Mouse (Mus musculus) lung, embryonic 14.5 days (tissue): ENCODE data around the gene 4933407L21Rik. TPM values are rescaled to one million over a fixed set of nuclear protein-coding genes. Genes with fewer than 3 reads are reported as not detected.

Source experiments
- ATAC-seq: fragments of 200-750 bp; cut with Nextera tagmentation; 2 replicates; pipeline ENCODE4 v1.8.0; 2017; ENCODE audit warnings: mild to moderate bottlenecking, moderate TSS enrichment, moderate library complexity; ENCODE audit not compliant: insufficient read depth
- DNase-seq: peaks from one replicate; pipeline ENCODE4 v3.0.0-alpha.2; 2015
- H3K27ac ChIP-seq: fragments of 300-500 bp; sonication (generic); 2 replicates; pipeline ENCODE4 v1.5.1; 2014; ENCODE audit warnings: low read depth, mild to moderate bottlenecking, moderate library complexity
- H3K27me3 ChIP-seq: fragments of 300-500 bp; sonication (generic); 2 replicates; pipeline ENCODE4 v1.6.1; 2014; ENCODE audit warnings: low read length, control low read depth; ENCODE audit not compliant: insufficient read depth
- H3K36me3 ChIP-seq: fragments of 300-500 bp; sonication (generic); 2 replicates; pipeline ENCODE4 v1.6.1; 2014; ENCODE audit warnings: control low read depth; ENCODE audit not compliant: insufficient read depth
- H3K4me1 ChIP-seq: fragments of 300-500 bp; sonication (generic); 2 replicates; pipeline ENCODE4 v1.6.1; 2014; ENCODE audit warnings: antibody characterized with exemption, control low read depth; ENCODE audit not compliant: insufficient read depth
- H3K4me2 ChIP-seq: fragments of 300-500 bp; sonication (generic); 2 replicates; pipeline ENCODE4 v1.6.1; 2014; ENCODE audit warnings: mild to moderate bottlenecking
- H3K4me3 ChIP-seq: fragments of 300-500 bp; sonication (generic); 2 replicates; pipeline ENCODE4 v1.5.1; 2014; ENCODE audit warnings: low read depth, low read length
- H3K9ac ChIP-seq: fragments of 300-500 bp; sonication (generic); 2 replicates; pipeline ENCODE4 v1.6.1; 2014
- H3K9me3 ChIP-seq: fragments of 300-500 bp; sonication (generic); 2 replicates; pipeline ENCODE4 v1.6.1; 2016; ENCODE audit warnings: low read depth, low read length, control low read depth
- CTCF ChIP-seq: IDR thresholded peaks from 2 replicates; pipeline ENCODE4 v1.5.1; 2016; ENCODE audit warnings: antibody characterized with exemption, low read depth
- WGBS: fragments of 180-500 bp; shearing (Covaris S2); extraction: QIAGEN DNeasy Blood & Tissue Kit; methylation state at CpG from one replicate; pipeline ENCODE4 v1.1.7; 2014; 5-methylcytosine and 5-hydroxymethylcytosine counted together
- polyA plus RNA-seq: library from polyadenylated mRNA; unstranded; fragments of >200 nt; fragmentation: Nextera tagmentation; extraction: Ambion mirVana; gene quantifications from 2 replicates; pipeline ENCODE4 v1.2.1, GENCODE M21; 2014

4933407L21Rik gene
- polyA plus RNA-seq = not detected in 2 replicates

- no peaks in the 10 kb centered on the region for H3K9me3 ChIP-seq
- ATAC-seq (peak; percentile 65), DNase-seq (peak; percentile 72)
- WGBS = 50% methylated on average over 4 of the region's 4 CpGs
- H3K4me1 ChIP-seq = no peaks in the 10 kb centered on the region
- H3K9ac ChIP-seq = no peak within 1 kb of the TSS
- no peak within 1 kb of the TSS for H3K4me2 ChIP-seq
- H3K27me3 ChIP-seq = no peaks in the 10 kb centered on the region
- H3K4me3 ChIP-seq = no peak within 1 kb of the TSS
- no peak for TF ChIP-seq CTCF
- H3K27ac ChIP-seq = no peak within 1 kb of the TSS
- no peaks in the 10 kb centered on the region for H3K36me3 ChIP-seq
These were observed at the start of gene 4933407L21Rik for GRCm38 (mm10) chr1:85928057-85928687. Gene 4933407L21Rik, plus strand, starts transcription at chr1:85928483.

- Histone ChIP-seq H3K4me1 (no peaks in the 10 kb centered on the region), H3K36me3 (no peaks in the 10 kb centered on the region), H3K27ac (no peak overlapping the region), H3K4me3 (no peak overlapping the region), H3K9ac (no peak overlapping the region), H3K27me3 (no peaks in the 10 kb centered on the region), H3K9me3 (peaks cover 4% of the 10 kb centered on the region; the same call in 1 of the 2 replicates), H3K4me2 (no peak overlapping the region)
- ATAC-seq (no peak), DNase-seq (no peak)
- WGBS = 91% methylated on average over 12 of the region's 12 CpGs
- no peak for TF ChIP-seq CTCF
These were observed 46.3 kb upstream of the 4933407L21Rik start for GRCm38 (mm10) chr1:85882003-85882402.

GRCm38 (mm10) chr1:85887221-85887620 is 41.1 kb upstream of the 4933407L21Rik start:
- DNase-seq (no peak), ATAC-seq (no peak)
- H3K4me1 ChIP-seq = no peaks in the 10 kb centered on the region
- H3K27ac ChIP-seq = no peak overlapping the region
- H3K27me3 ChIP-seq = no peaks in the 10 kb centered on the region
- H3K4me3 ChIP-seq = no peak overlapping the region
- TF ChIP-seq CTCF = no peak
- H3K9ac ChIP-seq = no peak overlapping the region
- H3K4me2 ChIP-seq = no peak overlapping the region
- 82% methylated on average over 7 of the region's 7 CpGs for WGBS
- H3K9me3 ChIP-seq = no peaks in the 10 kb centered on the region
- H3K36me3 ChIP-seq = no peaks in the 10 kb centered on the region

- H3K9me3 ChIP-seq = no peaks in the 10 kb centered on the region
- H3K9ac ChIP-seq = peak within 1 kb of the TSS; percentile 76
- peak within 1 kb of the TSS; percentile 88 for H3K27ac ChIP-seq
- DNase-seq = peak; percentile 91
- H3K4me1 ChIP-seq = peaks cover 32% of the 10 kb centered on the region
- H3K4me3 ChIP-seq = peak within 1 kb of the TSS; percentile 81
- under 1% methylated on average over 35 of the region's 35 CpGs for WGBS
- no peak for TF ChIP-seq CTCF
- peak; percentile 89 for ATAC-seq
- peak within 1 kb of the TSS; percentile 88 for H3K4me2 ChIP-seq
- H3K27me3 ChIP-seq = no peaks in the 10 kb centered on the region
- H3K36me3 ChIP-seq = no peaks in the 10 kb centered on the region
These were observed 34.0 kb upstream of the 4933407L21Rik start, which contains the start of gene Itm2c for GRCm38 (mm10) chr1:85894231-85894747. Gene Itm2c, plus strand, starts transcription at chr1:85894281.

- no peak for TF ChIP-seq CTCF
- Histone ChIP-seq H3K36me3 (no peaks in the 10 kb centered on the region), H3K4me2 (peak overlapping the region; percentile 88), H3K27me3 (no peaks in the 10 kb centered on the region), H3K9me3 (no peaks in the 10 kb centered on the region), H3K27ac (peak overlapping the region; percentile 88), H3K9ac (peak overlapping the region; percentile 76), H3K4me3 (peak overlapping the region; percentile 81), H3K4me1 (peaks cover 35% of the 10 kb centered on the region)
- DNase-seq (peak; percentile 76), ATAC-seq (peak; percentile 33)
- under 1% methylated on average over 30 of the region's 30 CpGs for WGBS
These were observed 33.4 kb upstream of the 4933407L21Rik start for GRCm38 (mm10) chr1:85894748-85895360.

- peak; percentile 51 for TF ChIP-seq CTCF
- ATAC-seq (peak; percentile 77), DNase-seq (peak; percentile 84)
- Histone ChIP-seq H3K4me3 (peak overlapping the region; percentile 81), H3K4me2 (peak overlapping the region; percentile 88), H3K4me1 (peaks cover 35% of the 10 kb centered on the region), H3K9ac (peak overlapping the region; percentile 76), H3K36me3 (no peaks in the 10 kb centered on the region), H3K9me3 (no peaks in the 10 kb centered on the region), H3K27me3 (no peaks in the 10 kb centered on the region), H3K27ac (peak overlapping the region; percentile 88)
- WGBS = 2% methylated on average over 15 of the region's 15 CpGs
These were observed 32.9 kb upstream of the 4933407L21Rik start for GRCm38 (mm10) chr1:85895391-85895837.

GRCm38 (mm10) chr1:85896110-85896509 is 32.2 kb upstream of the 4933407L21Rik start:
- H3K4me1 ChIP-seq = peaks cover 40% of the 10 kb centered on the region
- no peaks in the 10 kb centered on the region for H3K9me3 ChIP-seq
- no peaks in the 10 kb centered on the region for H3K36me3 ChIP-seq
- peak overlapping the region; percentile 76 for H3K9ac ChIP-seq
- ATAC-seq (no peak), DNase-seq (no peak)
- peak overlapping the region; percentile 88 for H3K4me2 ChIP-seq
- 70% methylated on average over 5 of the region's 5 CpGs for WGBS
- peak overlapping the region; percentile 81 for H3K4me3 ChIP-seq
- no peak for TF ChIP-seq CTCF
- no peaks in the 10 kb centered on the region for H3K27me3 ChIP-seq
- H3K27ac ChIP-seq = peak overlapping the region; percentile 88; the same call in 1 of the 2 replicates
